Mouse (Mus musculus): Measurements from ENCODE around the gene Slc8a3. TPM values are rescaled to one million over a fixed set of nuclear protein-coding genes. Genes with fewer than 3 reads are reported as not detected.

Slc8a3 gene
- total and polyA plus RNA-seq, 3 experiments, result 0.11 TPM; not detected in 2

GRCm38 (mm10) chr12:81321021-81321420, 12.0 kb downstream of the Slc8a3 start:
- H3K9me3 ChIP-seq (replicated peaks; ENCODE audit: low read length), result no peaks in the 10 kb centered on the region
- no peaks in the 10 kb centered on the region for H3K36me3 ChIP-seq (replicated peaks in 1 of 2; ENCODE audit: control insufficient read depth in 1 of 2, insufficient read depth in 1 of 2, low read length in 1 of 2)
- H3K27ac ChIP-seq (ENCODE audit: insufficient read depth, low read depth), result no peak overlapping the region
- no peak overlapping the region for H3K4me3 ChIP-seq (replicated peaks in 1 of 3; ENCODE audit: low read depth in 2 of 3, low read length in 2 of 3, poor library complexity in 1 of 3)
- TF ChIP-seq TBP (conservative IDR thresholded peaks at IDR 0.05; ENCODE audit: low read depth, low read length), result no peak
- no peak for TF ChIP-seq ZC3H11A (IDR thresholded peaks at IDR 0.05; ENCODE audit: low read depth, low read length)
- TF ChIP-seq MAX (IDR thresholded peaks at IDR 0.05; ENCODE audit: low read length), result no peak
- no peak for TF ChIP-seq ZKSCAN1 (IDR thresholded peaks at IDR 0.05; ENCODE audit: borderline replicate concordance, low read depth, low read length)
- TF ChIP-seq RAD21 (IDR thresholded peaks at IDR 0.05; ENCODE audit: low read depth, low read length), result no peak
- TF ChIP-seq ETS1 (conservative IDR thresholded peaks at IDR 0.05; ENCODE audit: low read depth, low read length), result no peak
- no peak for TF ChIP-seq HCFC1 (IDR thresholded peaks at IDR 0.05; ENCODE audit: low read depth, low read length)
- no peak for TF ChIP-seq RCOR1 (conservative IDR thresholded peaks at IDR 0.05; ENCODE audit: low read depth, low read length)
- TF ChIP-seq MXI1 (IDR thresholded peaks at IDR 0.05; ENCODE audit: low read depth, low read length), result no peak
- TF ChIP-seq E2F4 (IDR thresholded peaks at IDR 0.05; ENCODE audit: insufficient replicate concordance, low read depth, low read length), result no peak
- TF ChIP-seq NRF1 (IDR thresholded peaks at IDR 0.05; ENCODE audit: low read depth, low read length), result no peak
- no peak for TF ChIP-seq UBTF (IDR thresholded peaks at IDR 0.05; ENCODE audit: low read depth, low read length)
- no peak for TF ChIP-seq CHD1 (IDR thresholded peaks at IDR 0.05; ENCODE audit: low read depth, low read length)
- no peak for TF ChIP-seq MYC (IDR thresholded peaks at IDR 0.05; ENCODE audit: low read depth, low read length)
- TF ChIP-seq USF1 (IDR thresholded peaks at IDR 0.05; ENCODE audit: low read depth, low read length), result no peak
- no peak for TF ChIP-seq MAZ (IDR thresholded peaks at IDR 0.05; ENCODE audit: low read depth, low read length)
- TF ChIP-seq MAFK (IDR thresholded peaks at IDR 0.05; ENCODE audit: insufficient replicate concordance, low read length), result no peak
- TF ChIP-seq JUND (conservative IDR thresholded peaks at IDR 0.05; ENCODE audit: low read depth, low read length), result no peak
- no peak for TF ChIP-seq NELFE (IDR thresholded peaks at IDR 0.05; ENCODE audit: low read depth, low read length)
- dilution Hi-C loops (cut with MboI; ENCODE audit: extremely low pct_ligation_motif_present, extremely low pct_unique_long_range_greater_than_20kb, low sequenced_read_pairs), result no loop called here
- no peaks in the 10 kb centered on the region for H3K79me2 ChIP-seq (replicated peaks; ENCODE audit: control insufficient read depth, extremely low read depth, insufficient read depth, poor library complexity, severe bottlenecking)
- in situ Hi-C loops (cut with MboI; ENCODE audit: low pct_ligation_motif_present, low pct_unique_long_range_greater_than_20kb, low sequenced_read_pairs), result no loop called here
- H3K4me1 ChIP-seq (ENCODE audit: control insufficient read depth in 1 of 2, insufficient read depth in 2 of 2), result peaks cover 0 to 6% of the 10 kb centered on the region in 2 experiments; a peak in 1 of 4 replicates
- no peak for DNase-seq (ENCODE audit: extremely low read depth)
- H3K4me2 ChIP-seq (ENCODE audit: insufficient read depth, low read depth, poor library complexity, severe bottlenecking), result no peak overlapping the region
- H3K9ac ChIP-seq (ENCODE audit: insufficient read depth, low read depth), result no peak overlapping the region
- H3K27me3 ChIP-seq (replicated peaks), result no peaks in the 10 kb centered on the region

GRCm38 (mm10) chr12:81317811-81318210, 15.2 kb downstream of the Slc8a3 start:
- Histone ChIP-seq H3K9me3 (replicated peaks; ENCODE audit: low read length) (no peaks in the 10 kb centered on the region), H3K79me2 (replicated peaks; ENCODE audit: control insufficient read depth, extremely low read depth, insufficient read depth, poor library complexity, severe bottlenecking) (no peaks in the 10 kb centered on the region), H3K4me3 (replicated peaks in 1 of 3; ENCODE audit: low read depth in 2 of 3, low read length in 2 of 3, poor library complexity in 1 of 3) (no peak overlapping the region), H3K9ac (ENCODE audit: insufficient read depth, low read depth) (no peak overlapping the region), H3K27me3 (replicated peaks) (no peaks in the 10 kb centered on the region), H3K27ac (ENCODE audit: insufficient read depth, low read depth) (no peak overlapping the region), H3K36me3 (replicated peaks in 1 of 2; ENCODE audit: control insufficient read depth in 1 of 2, insufficient read depth in 1 of 2, low read length in 1 of 2) (no peaks in the 10 kb centered on the region), H3K4me1 (ENCODE audit: control insufficient read depth in 1 of 2, insufficient read depth in 2 of 2) (peaks cover 0 to 6% of the 10 kb centered on the region in 2 experiments; a peak in 1 of 4 replicates), H3K4me2 (ENCODE audit: insufficient read depth, low read depth, poor library complexity, severe bottlenecking) (no peak overlapping the region)
- no peak for DNase-seq (ENCODE audit: extremely low read depth)
- TF ChIP-seq POLR2AphosphoS2 (IDR thresholded peaks at IDR 0.05; ENCODE audit: low read depth, low read length), result no peak
- TF ChIP-seq TBP (conservative IDR thresholded peaks at IDR 0.05; ENCODE audit: low read depth, low read length), result no peak
- TF ChIP-seq UBTF (IDR thresholded peaks at IDR 0.05; ENCODE audit: low read depth, low read length), result no peak
- no peak for TF ChIP-seq RCOR1 (conservative IDR thresholded peaks at IDR 0.05; ENCODE audit: low read depth, low read length)
- TF ChIP-seq TCF12 (IDR thresholded peaks at IDR 0.05; ENCODE audit: low read depth, low read length), result no peak
- no peak for TF ChIP-seq USF2 (conservative IDR thresholded peaks at IDR 0.05; ENCODE audit: low read depth, low read length)
- in situ Hi-C loops (cut with MboI; ENCODE audit: low pct_ligation_motif_present, low pct_unique_long_range_greater_than_20kb, low sequenced_read_pairs) (no loop called here), dilution Hi-C loops (cut with MboI; ENCODE audit: extremely low pct_ligation_motif_present, extremely low pct_unique_long_range_greater_than_20kb, low sequenced_read_pairs) (no loop called here)
